Mouse (Mus musculus) kidney, embryonic 14.5 days (tissue): Measurements from ENCODE around the gene B3gat3. TPM values are rescaled to one million over a fixed set of nuclear protein-coding genes. Genes with fewer than 3 reads are reported as not detected.

Experiments used
- ATAC-seq: fragments of 200-750 bp; cut with Nextera tagmentation; 2 replicates; pipeline ENCODE4 v1.8.0; 2017; ENCODE audit warnings: moderate number of reproducible peaks, mild to moderate bottlenecking, moderate TSS enrichment, moderate library complexity; ENCODE audit not compliant: low FRiP score, low TSS enrichment
- H3K27ac ChIP-seq: fragments of 300-500 bp; sonication (generic); 2 replicates; pipeline ENCODE4 v1.5.1; 2014; ENCODE audit warnings: low read depth, mild to moderate bottlenecking, low read length, moderate library complexity, mixed read lengths
- H3K27me3 ChIP-seq: fragments of 300-500 bp; sonication (generic); 2 replicates; pipeline ENCODE4 v1.6.1; 2014; ENCODE audit warnings: mild to moderate bottlenecking, low read length; ENCODE audit not compliant: control insufficient read depth, insufficient read depth
- H3K36me3 ChIP-seq: fragments of 300-500 bp; sonication (generic); 2 replicates; pipeline ENCODE4 v1.6.1; 2014; ENCODE audit warnings: low read length, mixed read lengths; ENCODE audit not compliant: control insufficient read depth, insufficient read depth
- H3K4me1 ChIP-seq: fragments of 300-500 bp; sonication (generic); 2 replicates; pipeline ENCODE4 v1.6.1; 2014; ENCODE audit warnings: low read length, mixed read lengths; ENCODE audit not compliant: control insufficient read depth, insufficient read depth
- H3K4me2 ChIP-seq: fragments of 300-500 bp; sonication (generic); replicated peaks from 2 replicates; pipeline ENCODE4 v1.6.1; 2014; ENCODE audit warnings: low read depth, mild to moderate bottlenecking, low read length
- H3K4me3 ChIP-seq: fragments of 300-500 bp; sonication (generic); 2 replicates; pipeline ENCODE4 v1.5.1; 2014; ENCODE audit warnings: mild to moderate bottlenecking, low read length
- H3K9ac ChIP-seq: fragments of 300-500 bp; sonication (generic); 2 replicates; pipeline ENCODE4 v1.6.1; 2014; ENCODE audit warnings: low read depth, mild to moderate bottlenecking, low read length, moderate library complexity
- H3K9me3 ChIP-seq: fragments of 300-500 bp; sonication (generic); 2 replicates; pipeline ENCODE4 v1.6.1; 2016; ENCODE audit warnings: low read length; ENCODE audit not compliant: control insufficient read depth
- WGBS: fragments of 180-500 bp; shearing (Covaris S2); extraction: QIAGEN DNeasy Blood & Tissue Kit; methylation state at CpG from one replicate; pipeline ENCODE4 v1.1.7; 2014; 5-methylcytosine and 5-hydroxymethylcytosine counted together
- polyA plus RNA-seq: library from polyadenylated mRNA; unstranded; fragments of >200 nt; fragmentation: Nextera tagmentation; extraction: Ambion mirVana; gene quantifications from 2 replicates; pipeline ENCODE4 v1.2.1, GENCODE M21; 2014

B3gat3 gene
- polyA plus RNA-seq, 1 experiment from 2014 or later = 38.8 TPM

- H3K36me3 ChIP-seq = peaks cover 58% of the 10 kb centered on the region
- peak overlapping the region; percentile 19; the same call in 1 of the 2 replicates for H3K9ac ChIP-seq
- no peaks in the 10 kb centered on the region for H3K27me3 ChIP-seq
- peaks cover 23% of the 10 kb centered on the region for H3K4me1 ChIP-seq
- no peak overlapping the region for H3K27ac ChIP-seq
- peak overlapping the region; percentile 12 for H3K4me3 ChIP-seq
- no peaks in the 10 kb centered on the region for H3K9me3 ChIP-seq
- H3K4me2 ChIP-seq = peak overlapping the region; percentile 60
- 29% methylated on average over 5 of the region's 5 CpGs for WGBS
- ATAC-seq = no peak
Measured at GRCm38 (mm10) chr19:8944750-8945149, 24.6 kb downstream of the B3gat3 start.

GRCm38 (mm10) chr19:8945251-8945650, 25.1 kb downstream of the B3gat3 start:
- Histone ChIP-seq H3K9me3 (no peaks in the 10 kb centered on the region), H3K4me3 (peak overlapping the region; percentile 12), H3K4me2 (peak overlapping the region; percentile 60), H3K4me1 (peaks cover 23% of the 10 kb centered on the region), H3K27me3 (no peaks in the 10 kb centered on the region), H3K9ac (0 out of 2 replicates have a peak overlapping the region, but pooled peaks have one; percentile 19), H3K36me3 (peaks cover 61% of the 10 kb centered on the region), H3K27ac (no peak overlapping the region)
- WGBS = 85% methylated on average over 6 of the region's 6 CpGs
- no peak for ATAC-seq

DNA sequence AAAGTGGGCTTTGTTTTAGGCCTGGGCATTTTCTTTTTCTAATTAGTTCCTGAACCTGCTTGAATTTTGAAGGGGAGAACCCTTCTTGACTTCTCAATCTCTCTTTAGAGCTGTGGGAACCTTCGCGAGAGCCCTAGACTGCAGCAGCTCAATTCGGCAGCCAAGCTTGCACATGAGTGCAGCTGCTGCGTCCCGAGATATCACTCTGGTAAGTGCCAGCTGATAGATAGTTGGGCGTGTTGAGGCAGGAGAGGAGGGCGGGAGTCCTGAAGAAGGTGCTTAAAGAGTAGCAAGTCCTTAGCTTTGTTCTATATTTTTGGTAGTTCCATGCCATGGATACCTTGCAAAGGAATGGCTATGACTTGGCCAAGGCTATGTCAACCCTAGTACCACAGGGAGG, 26.8 kb downstream of the B3gat3 start:
- ATAC-seq = no peak
- Histone ChIP-seq H3K27ac (no peak overlapping the region), H3K9me3 (no peaks in the 10 kb centered on the region), H3K4me1 (peaks cover 19% of the 10 kb centered on the region), H3K4me3 (no peak overlapping the region), H3K4me2 (no peak overlapping the region), H3K36me3 (peaks cover 78% of the 10 kb centered on the region), H3K9ac (no peak overlapping the region), H3K27me3 (no peaks in the 10 kb centered on the region)
- 95% methylated on average over 7 of the region's 7 CpGs for WGBS

DNA sequence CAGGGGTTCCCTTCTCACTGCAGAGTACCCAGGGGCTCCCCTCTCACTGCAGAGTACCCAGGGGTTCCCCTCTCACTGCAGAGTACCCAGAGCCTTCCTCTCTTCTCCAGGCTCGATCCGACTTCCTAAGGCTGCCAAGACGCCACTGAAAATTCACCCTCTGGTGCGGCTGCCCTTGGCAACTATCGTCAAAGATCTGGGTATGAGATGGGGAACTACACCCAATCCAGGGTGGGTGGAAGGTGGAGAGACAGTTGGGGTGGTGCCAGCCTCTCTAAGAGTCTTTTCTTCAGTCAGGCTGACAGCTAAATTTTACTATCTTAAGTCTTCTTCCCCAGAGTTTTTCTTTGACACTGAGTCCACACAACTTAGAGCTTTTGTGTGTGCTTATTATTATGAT, 30.0 kb downstream of the B3gat3 start:
- no peak for ATAC-seq
- no peak overlapping the region for H3K4me2 ChIP-seq
- 93% methylated on average over 5 of the region's 5 CpGs for WGBS

DNA sequence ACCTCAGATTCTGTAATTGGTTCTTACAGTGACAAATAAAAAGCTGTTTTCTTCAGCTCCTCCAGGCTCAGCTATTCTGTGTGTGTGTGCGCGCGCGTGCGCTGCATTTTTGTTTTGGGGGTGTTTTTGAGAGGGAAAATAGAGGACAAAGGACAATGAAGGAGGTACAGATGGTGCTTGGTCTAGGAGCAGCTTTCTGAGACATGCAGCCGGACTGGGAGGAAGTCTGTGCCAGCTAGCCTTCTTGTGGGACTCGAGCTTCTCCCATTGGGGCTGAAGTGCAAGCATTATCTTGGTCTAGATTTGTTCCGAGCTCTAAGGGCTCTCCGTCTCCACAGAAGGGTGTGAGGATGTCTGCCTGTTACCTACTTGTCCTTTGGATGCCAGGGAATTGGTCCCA, 32.1 kb downstream of the B3gat3 start:
- Histone ChIP-seq H3K36me3 (peaks cover 64% of the 10 kb centered on the region), H3K27me3 (no peaks in the 10 kb centered on the region), H3K4me1 (peaks cover 4% of the 10 kb centered on the region; the same call in 1 of the 2 replicates), H3K27ac (no peak overlapping the region), H3K4me2 (no peak overlapping the region), H3K9me3 (no peaks in the 10 kb centered on the region), H3K4me3 (no peak overlapping the region), H3K9ac (no peak overlapping the region)
- no peak for ATAC-seq
- 92% methylated on average over 9 of the region's 9 CpGs for WGBS

More for the DNA sequence above, 30.0 kb downstream of the B3gat3 start:
- Histone ChIP-seq H3K27me3 (no peaks in the 10 kb centered on the region), H3K36me3 (peaks cover 69% of the 10 kb centered on the region), H3K9me3 (no peaks in the 10 kb centered on the region), H3K9ac (no peak overlapping the region), H3K27ac (no peak overlapping the region), H3K4me3 (no peak overlapping the region), H3K4me1 (peaks cover 4% of the 10 kb centered on the region; the same call in 1 of the 2 replicates)

- peak within 1 kb of the TSS; percentile 71 for H3K27ac ChIP-seq
- no peaks in the 10 kb centered on the region for H3K27me3 ChIP-seq
- peaks cover 60% of the 10 kb centered on the region for H3K36me3 ChIP-seq
- peak within 1 kb of the TSS; percentile 79 for H3K4me3 ChIP-seq
- H3K4me1 ChIP-seq = peaks cover 4% of the 10 kb centered on the region; the same call in 1 of the 2 replicates
- peak within 1 kb of the TSS; percentile 82 for H3K4me2 ChIP-seq
- peak within 1 kb of the TSS; percentile 73 for H3K9ac ChIP-seq
- no peaks in the 10 kb centered on the region for H3K9me3 ChIP-seq
- ATAC-seq = peak; percentile 95
- WGBS = 5% methylated on average over 46 of the region's 46 CpGs
Measured at GRCm38 (mm10) chr19:8953135-8954039, 33.2 kb downstream of the B3gat3 start, which contains the start of gene Tut1. Gene Tut1, plus strand, starts transcription at chr19:8953847.

DNA sequence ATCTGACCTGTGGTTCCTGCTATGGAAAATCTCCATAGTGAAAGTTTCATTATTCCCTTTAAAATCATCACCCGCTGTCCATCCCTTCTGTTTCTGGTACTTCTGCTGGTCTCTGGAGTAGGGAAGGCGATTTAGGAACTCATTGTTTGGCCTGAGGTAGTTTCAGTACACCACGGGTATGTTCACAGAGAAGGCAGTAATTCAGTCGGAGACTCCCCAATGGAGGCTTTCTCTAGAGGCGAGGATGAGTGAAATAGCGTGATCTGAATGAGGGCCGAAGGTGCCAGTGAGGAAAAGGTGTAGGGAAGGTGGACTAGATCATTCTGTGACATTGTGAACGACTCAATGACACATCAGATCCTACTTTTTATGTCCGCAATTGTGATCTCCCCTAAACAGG, 34.0 kb downstream of the B3gat3 start:
- H3K36me3 ChIP-seq = peaks cover 60% of the 10 kb centered on the region
- 7% methylated on average over 9 of the region's 9 CpGs for WGBS
- no peaks in the 10 kb centered on the region for H3K9me3 ChIP-seq
- peaks cover 4% of the 10 kb centered on the region; the same call in 1 of the 2 replicates for H3K4me1 ChIP-seq
- no peak for ATAC-seq
- peak overlapping the region; percentile 82 for H3K4me2 ChIP-seq
- H3K27me3 ChIP-seq = no peaks in the 10 kb centered on the region
- H3K27ac ChIP-seq = peak overlapping the region; percentile 69; the same call in 1 of the 2 replicates
- H3K4me3 ChIP-seq = peak overlapping the region; percentile 79
- H3K9ac ChIP-seq = peak overlapping the region; percentile 73

- no peaks in the 10 kb centered on the region for H3K9me3 ChIP-seq
- H3K4me1 ChIP-seq = no peaks in the 10 kb centered on the region
- no peak overlapping the region for H3K4me2 ChIP-seq
- 96% methylated on average over 2 of the region's 2 CpGs for WGBS
- no peak overlapping the region for H3K9ac ChIP-seq
- peaks cover 79% of the 10 kb centered on the region for H3K36me3 ChIP-seq
- H3K27me3 ChIP-seq = no peaks in the 10 kb centered on the region
- H3K27ac ChIP-seq = no peak overlapping the region
- no peak overlapping the region for H3K4me3 ChIP-seq
- ATAC-seq = no peak
Measured at GRCm38 (mm10) chr19:8962256-8962655, 42.1 kb downstream of the B3gat3 start.

DNA sequence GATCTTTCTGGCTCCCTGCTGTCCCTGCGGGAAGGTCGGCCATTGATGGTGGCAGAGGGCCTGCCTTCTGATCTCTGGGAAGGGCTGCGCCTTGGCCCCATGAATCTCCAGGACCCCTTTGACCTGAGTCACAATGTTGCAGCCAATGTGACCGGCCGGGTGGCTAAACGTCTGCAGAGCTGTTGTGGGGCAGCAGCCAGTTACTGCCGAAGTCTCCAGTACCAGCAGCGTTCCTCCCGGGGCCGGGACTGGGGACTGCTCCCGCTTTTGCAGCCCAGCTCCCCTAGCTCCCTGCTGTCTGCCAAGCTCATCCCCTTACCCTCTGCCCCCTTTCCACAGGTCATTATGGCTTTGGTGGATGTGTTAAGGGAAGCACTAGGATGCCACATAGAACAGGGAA, 44.9 kb downstream of the B3gat3 start:
- Histone ChIP-seq H3K4me2 (no peak overlapping the region), H3K9ac (peak overlapping the region; percentile 62), H3K4me1 (peaks cover 4% of the 10 kb centered on the region; the same call in 1 of the 2 replicates), H3K36me3 (peaks cover 73% of the 10 kb centered on the region), H3K27ac (no peak overlapping the region), H3K27me3 (no peaks in the 10 kb centered on the region), H3K4me3 (no peak overlapping the region), H3K9me3 (no peaks in the 10 kb centered on the region)
- no peak for ATAC-seq
- 80% methylated on average over 11 of the region's 11 CpGs for WGBS
